Mouse (Mus musculus) mesoderm, embryonic 11.5 days (tissue): ENCODE data around the gene Rassf1.

Experiments
- DNase-seq: peaks from one replicate; pipeline ENCODE4 v3.0.0-alpha.2; 2012; ENCODE audit warnings: low read depth, low spot score

Gene Rassf1

DNA sequence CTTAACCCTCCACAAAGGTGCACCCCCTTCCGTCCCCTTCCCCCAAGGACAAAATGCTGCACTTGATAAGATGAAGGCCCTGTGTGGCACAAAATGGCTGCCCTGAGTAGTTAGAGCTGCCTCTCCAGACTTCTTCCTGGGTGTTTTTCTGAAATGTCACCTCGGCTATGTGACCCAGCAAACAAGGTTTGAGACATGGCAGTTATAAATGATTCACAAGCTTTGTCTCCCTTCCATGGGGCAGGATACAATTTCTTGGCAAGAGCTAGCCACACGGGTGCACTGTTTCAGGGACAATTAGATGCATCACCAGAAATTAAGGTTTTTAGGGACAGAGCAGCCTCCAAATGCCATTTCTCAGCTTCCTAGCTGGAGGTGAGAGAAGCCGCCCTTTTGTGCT is 10.9 kb upstream of the Rassf1 start:
- no peak for DNase-seq

GRCm38 (mm10) chr9:107541005-107541404 is 10.3 kb upstream of the Rassf1 start:
- no peak for DNase-seq

DNA sequence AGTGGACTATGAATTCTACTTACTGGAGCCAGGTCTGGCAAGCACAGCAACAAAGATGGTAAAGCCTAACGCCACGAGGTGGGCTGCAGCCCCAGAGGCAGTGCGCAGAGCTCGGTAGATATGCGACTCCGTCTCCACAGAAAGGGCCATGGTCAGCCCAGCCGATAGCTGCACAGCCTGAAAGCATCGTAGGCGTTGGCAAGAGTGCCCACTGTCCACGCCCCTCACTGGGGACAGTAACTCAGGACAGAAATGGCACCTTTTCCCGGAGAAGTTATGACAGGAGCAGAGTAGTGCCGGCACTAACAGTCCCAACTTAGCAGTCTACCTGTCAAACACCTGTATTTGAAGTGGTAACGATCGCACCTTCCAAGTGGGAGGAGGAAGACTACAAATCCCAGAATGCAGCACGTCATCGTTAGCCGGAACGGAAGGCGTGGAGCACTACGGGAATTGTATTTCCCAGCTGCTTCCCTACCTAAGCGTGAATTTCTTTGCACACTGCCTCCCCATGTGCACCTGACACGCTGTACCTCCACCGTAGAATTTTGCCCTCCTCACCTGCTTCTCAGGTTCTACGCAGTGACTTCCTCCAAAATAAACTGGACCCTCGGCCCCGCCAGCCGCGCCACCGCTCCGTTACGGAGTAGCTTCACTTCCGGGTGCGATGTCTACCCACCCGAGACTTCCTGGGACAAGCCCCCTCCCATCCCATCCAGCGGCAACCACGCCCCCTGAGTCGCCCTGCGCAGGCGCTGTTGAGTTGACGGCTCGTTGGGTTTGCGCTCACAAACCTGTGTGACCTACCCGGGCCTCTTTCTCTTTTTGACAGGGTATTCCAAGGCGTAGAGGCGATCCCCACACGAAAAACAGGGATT is 9.6 kb upstream of the Rassf1 start, which contains the start of the genes Cyb561d2 and Nprl2:
Gene Cyb561d2 (minus strand): TSS at position 720 of the 878 bp plus-strand sequence.
Gene Nprl2 (plus strand): TSS at position 753 of the 878 bp plus-strand sequence.
- peak; percentile 95 for DNase-seq

- DNase-seq: no peak
Measured at GRCm38 (mm10) chr9:107542352-107542686, 9.0 kb upstream of the Rassf1 start.

DNA sequence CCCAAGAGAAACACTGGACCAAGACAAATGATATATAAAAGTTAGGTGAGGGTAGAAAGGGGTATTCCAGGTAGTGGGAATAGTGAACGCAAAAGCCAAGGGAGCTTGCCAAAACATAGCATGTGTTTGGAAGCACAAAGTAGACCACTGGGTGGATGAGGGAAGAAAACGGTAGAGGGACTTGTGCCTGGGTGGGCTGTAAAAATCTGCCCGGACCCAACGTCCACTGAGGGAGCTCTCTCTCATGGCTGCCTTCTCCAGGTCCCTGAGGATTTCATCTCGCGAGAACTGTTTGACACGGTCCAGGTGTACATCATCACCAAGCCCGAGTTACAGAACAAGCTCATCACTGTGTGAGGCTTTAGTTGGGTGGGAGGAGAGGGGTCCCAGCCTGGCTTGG is 8.6 kb upstream of the Rassf1 start:
- no peak for DNase-seq

DNA sequence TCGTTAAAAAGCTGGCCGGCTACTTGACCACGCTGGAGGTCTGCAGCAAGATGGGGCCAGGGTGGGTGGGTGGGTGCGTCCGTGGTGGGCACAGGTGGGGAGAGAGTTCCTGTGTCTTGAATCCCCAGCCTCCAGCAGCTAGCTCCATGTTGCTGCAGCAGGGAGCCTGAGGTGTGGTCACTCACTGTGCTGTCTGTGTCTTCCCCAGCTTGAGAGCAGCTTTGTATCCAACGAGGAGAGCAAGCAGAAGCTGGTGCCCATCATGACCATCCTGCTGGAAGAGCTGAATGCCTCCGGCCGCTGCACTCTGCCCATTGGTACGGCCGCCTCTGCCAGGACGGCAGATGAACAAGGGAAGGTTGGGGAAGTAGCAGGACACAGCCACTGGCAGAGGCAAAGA is 8.1 kb upstream of the Rassf1 start:
- DNase-seq: no peak

DNA sequence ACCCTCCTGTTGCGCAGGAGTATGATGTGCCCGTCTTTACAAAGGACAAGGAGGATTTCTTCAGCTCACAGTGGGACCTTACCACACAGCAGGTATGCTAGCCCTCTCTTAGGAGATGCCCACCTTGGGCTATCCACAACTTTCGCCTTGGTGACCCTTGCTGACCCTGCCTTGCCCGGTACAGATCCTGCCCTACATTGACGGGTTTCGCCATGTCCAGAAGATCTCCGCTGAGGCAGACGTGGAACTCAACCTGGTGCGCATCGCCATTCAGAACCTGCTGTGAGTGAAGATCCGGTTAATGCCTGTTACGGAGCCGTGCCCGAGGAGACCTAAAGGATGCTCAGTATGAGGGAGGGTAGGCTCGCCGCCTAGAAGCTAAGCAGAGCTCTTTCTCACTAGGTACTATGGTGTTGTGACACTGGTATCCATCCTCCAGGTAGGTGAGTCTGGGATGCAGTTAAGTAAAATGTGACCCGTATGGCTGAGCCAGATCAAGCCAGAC is 7.1 kb upstream of the Rassf1 start:
- DNase-seq: no peak

DNA sequence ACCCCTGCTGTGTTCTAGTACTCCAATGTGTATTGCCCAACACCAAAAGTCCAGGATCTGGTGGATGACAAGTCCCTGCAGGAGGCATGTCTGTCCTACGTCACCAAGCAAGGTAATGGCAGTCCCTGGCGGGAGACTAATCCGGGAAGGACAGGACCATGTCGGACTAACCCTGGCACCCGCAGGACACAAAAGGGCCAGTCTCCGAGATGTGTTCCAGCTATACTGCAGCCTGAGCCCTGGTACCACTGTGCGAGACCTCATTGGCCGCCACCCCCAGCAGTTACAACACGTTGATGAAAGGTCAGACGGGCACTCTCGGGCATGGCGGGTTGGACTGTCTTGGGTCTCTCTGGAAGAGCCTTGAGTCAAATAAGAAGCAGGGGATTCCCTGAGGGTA is 6.6 kb upstream of the Rassf1 start:
- no peak for DNase-seq

DNA sequence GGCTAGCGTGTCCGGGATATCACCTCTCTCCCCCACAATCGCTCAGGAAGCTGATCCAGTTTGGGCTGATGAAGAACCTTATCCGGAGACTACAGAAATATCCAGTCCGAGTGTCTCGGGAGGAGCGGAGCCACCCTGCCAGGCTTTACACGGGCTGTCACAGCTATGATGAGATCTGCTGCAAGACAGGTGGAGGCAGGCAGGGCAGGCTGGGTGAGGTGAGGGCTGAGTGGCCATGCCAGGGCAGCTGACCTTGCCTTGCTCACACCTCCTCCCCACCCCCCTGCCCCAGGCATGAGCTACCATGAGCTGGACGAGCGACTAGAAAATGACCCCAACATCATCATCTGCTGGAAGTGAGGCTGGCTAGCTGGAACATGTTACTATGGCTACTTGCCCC is 6.2 kb upstream of the Rassf1 start:
- DNase-seq: no peak

DNA sequence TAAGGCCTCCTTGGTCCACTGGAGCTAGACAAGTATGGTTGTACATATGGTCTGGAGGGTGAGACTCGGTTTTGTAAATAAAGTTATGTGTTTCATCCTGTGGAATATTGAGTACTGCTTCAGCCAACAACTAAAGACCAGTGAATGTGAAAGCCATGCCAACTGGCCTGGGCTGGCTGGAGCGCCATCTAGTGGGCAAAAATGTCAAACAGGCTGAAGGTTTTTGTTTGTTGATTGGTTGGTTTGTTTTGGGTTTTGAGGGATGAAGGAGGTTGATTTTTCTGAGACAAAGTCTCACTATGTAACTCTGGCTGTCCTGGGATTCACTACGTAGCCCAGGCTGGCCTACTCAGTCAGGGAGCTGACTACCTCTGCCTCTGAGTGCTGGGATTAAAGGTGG is 5.8 kb upstream of the Rassf1 start:
- DNase-seq: peak; percentile 79

DNA sequence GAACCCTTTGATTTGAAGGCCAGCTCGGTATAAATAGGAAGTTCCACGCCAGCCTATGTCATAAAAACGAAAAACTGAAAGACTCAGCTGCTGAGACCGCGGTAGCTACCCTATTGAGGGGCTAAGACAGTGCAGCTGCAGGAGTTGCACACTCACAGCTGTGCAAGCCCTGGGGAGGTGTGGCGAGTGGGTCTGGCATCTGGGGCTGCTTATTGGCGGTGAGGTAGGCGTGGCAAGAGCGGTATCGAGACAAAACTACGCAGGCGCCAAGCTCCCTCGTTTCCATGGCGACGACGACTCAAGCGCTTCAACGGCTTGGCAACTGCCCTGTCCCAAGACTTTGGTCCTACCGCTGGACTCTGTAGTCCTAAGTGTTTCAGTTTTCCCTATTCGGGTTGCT is 4.3 kb upstream of the Rassf1 start, which contains the start of gene Zmynd10:
Gene Zmynd10 (plus strand): TSS at position 273 of the 400 bp plus-strand sequence.
- peak; percentile 93 for DNase-seq

DNA sequence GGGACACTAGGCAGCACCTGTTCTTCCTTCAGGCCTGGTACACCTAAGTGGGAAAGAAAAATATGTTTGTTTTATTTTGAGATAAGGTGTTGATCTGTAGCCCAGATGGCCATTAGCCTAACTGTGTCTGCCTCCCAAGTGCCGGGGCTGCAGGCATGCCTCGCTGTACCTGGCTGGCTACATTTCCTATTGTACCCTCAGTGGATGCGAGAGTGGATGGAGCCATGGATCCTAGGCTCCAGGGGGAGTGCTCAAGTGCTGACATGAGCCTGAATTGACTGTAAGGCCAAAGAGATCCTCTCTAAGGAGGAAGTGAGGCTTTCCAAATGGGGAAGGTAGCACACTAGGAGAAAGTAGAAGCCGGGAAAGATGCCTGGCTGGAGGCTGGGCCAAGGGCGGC is 3.4 kb upstream of the Rassf1 start:
- DNase-seq: no peak

- DNase-seq: no peak
Measured at GRCm38 (mm10) chr9:107548820-107549219, 2.5 kb upstream of the Rassf1 start.

GRCm38 (mm10) chr9:107549297-107550074 is 1.9 kb upstream of the Rassf1 start:
- no peak for DNase-seq

DNA sequence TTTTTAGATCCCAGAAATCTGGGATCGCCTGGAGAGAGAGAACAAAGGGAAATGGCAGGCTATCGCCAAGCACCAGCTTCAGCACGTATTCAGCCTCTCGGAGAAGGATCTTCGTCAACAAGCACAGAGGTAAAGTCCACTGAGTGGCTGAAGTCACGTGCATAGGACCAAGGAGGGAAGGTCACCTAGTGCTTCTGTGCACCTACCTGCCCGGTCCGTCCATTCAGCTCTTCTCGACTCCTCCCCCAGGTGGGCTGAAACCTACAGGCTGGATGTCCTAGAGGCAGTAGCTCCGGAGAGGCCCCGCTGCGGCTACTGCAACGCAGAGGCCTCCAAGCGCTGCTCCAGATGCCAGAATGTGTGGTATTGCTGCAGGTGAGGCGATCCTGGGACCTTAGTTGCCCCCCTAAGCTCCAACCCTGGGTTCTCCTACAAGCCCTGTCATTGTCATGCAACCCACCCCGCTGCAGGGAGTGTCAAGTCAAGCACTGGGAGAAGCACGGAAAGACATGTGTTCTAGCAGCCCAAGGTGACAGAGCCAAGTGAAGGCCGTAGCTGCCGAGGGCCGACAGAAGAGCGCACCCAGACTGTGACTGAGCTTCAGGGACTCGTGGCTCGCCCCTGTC is 751 bp upstream of the Rassf1 start:
- no peak for DNase-seq

DNA sequence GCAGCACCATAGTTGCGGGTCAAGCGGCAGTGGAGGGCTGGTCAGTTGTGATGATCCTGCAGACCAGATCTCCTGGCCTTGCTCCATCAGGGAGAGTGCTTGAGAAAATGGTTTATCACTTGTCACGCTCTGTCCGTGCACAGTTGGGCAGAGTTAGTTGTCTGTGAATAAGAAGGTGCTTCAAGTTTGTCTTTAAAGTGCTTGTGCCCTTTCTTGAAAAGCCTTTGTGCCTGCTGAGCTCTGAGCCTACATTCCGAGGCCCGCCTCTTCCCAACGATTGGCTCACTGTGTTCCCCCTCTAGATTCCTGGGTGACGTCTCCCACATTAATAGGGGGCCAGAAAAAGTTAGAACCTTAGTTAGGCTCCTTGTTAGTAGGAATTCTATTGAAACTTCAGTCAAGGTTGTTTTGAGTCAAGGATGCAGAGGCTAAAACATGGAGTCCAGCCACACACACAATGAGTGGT is 568 bp downstream of the Rassf1 start:
- no peak for DNase-seq

GRCm38 (mm10) chr9:107552690-107553393 is 1.5 kb downstream of the Rassf1 start:
- no peak for DNase-seq

GRCm38 (mm10) chr9:107553541-107554318 is 2.4 kb downstream of the Rassf1 start:
- no peak for DNase-seq

GRCm38 (mm10) chr9:107554319-107554825 is 3.0 kb downstream of the Rassf1 start:
- DNase-seq: peak; percentile 99

DNA sequence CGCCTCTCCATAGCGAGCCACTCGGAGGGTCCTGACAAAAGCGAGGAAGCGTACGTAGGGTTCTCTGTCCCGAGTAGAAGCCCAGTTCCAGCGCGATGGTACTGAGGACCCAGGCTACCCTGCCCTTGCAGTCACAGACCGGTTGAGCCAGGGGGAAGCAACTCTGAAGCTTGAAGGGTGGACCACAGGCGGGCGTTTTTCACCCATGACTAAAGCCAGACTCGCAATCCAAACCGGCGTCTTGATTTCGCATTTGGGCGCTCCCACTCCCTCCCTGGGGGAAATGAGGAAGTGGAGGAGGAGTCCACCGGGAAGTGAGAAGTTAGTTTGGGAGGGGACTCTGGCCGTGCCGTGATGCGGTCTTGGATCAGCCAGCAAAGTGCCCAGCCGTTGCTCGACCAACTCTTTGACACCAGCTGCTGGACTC is 3.7 kb downstream of the Rassf1 start:
- DNase-seq: peak; percentile 60
